Mouse (Mus musculus) forebrain, embryonic 14.5 days (tissue): ENCODE results near the gene Muc16. TPM values are rescaled to one million over a fixed set of nuclear protein-coding genes. Genes with fewer than 3 reads are reported as not detected.

Experiments used
- ATAC-seq: fragments of 200-750 bp; cut with Nextera tagmentation; 2 replicates; pipeline ENCODE4 v1.8.0; 2017; ENCODE audit warnings: mild to moderate bottlenecking, moderate library complexity
- DNase-seq: peaks from one replicate; pipeline ENCODE4 v3.0.0-alpha.2; 2015; ENCODE audit warnings: low spot score
- H3K27ac ChIP-seq: fragments of 300-500 bp; sonication (generic); 2 replicates; pipeline ENCODE4 v1.5.1; 2014; ENCODE audit warnings: low read depth, mild to moderate bottlenecking, control low read depth, low read length, moderate library complexity
- H3K27me3 ChIP-seq: fragments of 300-500 bp; sonication (generic); replicated peaks from 2 replicates; pipeline ENCODE4 v1.6.1; 2014; ENCODE audit warnings: low read length, control low read depth, mixed read lengths; ENCODE audit not compliant: control insufficient read depth, insufficient read depth
- H3K36me3 ChIP-seq: fragments of 300-500 bp; sonication (generic); 2 replicates; pipeline ENCODE4 v1.6.1; 2014; ENCODE audit warnings: low read length, control low read depth; ENCODE audit not compliant: control insufficient read depth, insufficient read depth
- H3K4me1 ChIP-seq: fragments of 300-500 bp; sonication (generic); 2 replicates; pipeline ENCODE4 v1.6.1; 2014; ENCODE audit warnings: antibody characterized with exemption, low read length, control low read depth; ENCODE audit not compliant: control insufficient read depth, insufficient read depth
- H3K4me2 ChIP-seq: fragments of 300-500 bp; sonication (generic); 2 replicates; pipeline ENCODE4 v1.6.1; 2014; ENCODE audit warnings: mild to moderate bottlenecking, control low read depth, low read length
- H3K4me3 ChIP-seq: fragments of 300-500 bp; sonication (generic); 2 replicates; pipeline ENCODE4 v1.5.1; 2014; ENCODE audit warnings: low read depth, low read length, control low read depth
- H3K9ac ChIP-seq: fragments of 300-500 bp; sonication (generic); 2 replicates; pipeline ENCODE4 v1.6.1; 2014; ENCODE audit warnings: mild to moderate bottlenecking, low read length, control low read depth, moderate library complexity
- H3K9me3 ChIP-seq: fragments of 300-500 bp; sonication (generic); replicated peaks from 2 replicates; pipeline ENCODE4 v1.6.1; 2016; ENCODE audit warnings: low read length, control low read depth, mixed read lengths; ENCODE audit not compliant: control insufficient read depth
- WGBS: fragments of 180-500 bp; shearing (Covaris S2); extraction: QIAGEN DNeasy Blood & Tissue Kit; methylation state at CpG from one replicate; pipeline ENCODE4 v1.1.7; 2014; 5-methylcytosine and 5-hydroxymethylcytosine counted together
- microRNA-seq: library from miRNA; unstranded; fragments of <30 nt; microRNA quantifications from one replicate; pipeline ENCODE4, GENCODE M21; 2016
- polyA plus RNA-seq: library from polyadenylated mRNA; unstranded; fragments of >200 nt; fragmentation: Nextera tagmentation; extraction: Ambion mirVana; gene quantifications from 2 replicates; pipeline ENCODE4 v1.2.1, GENCODE M21; 2014

The Muc16 gene
- polyA plus RNA-seq, 1 experiment from 2014 or later: not detected

GRCm38 (mm10) chr9:18473324-18474128 lies 200.8 kb downstream of the Muc16 start:
- Histone ChIP-seq H3K27ac (peak overlapping the region; percentile 95), H3K4me3 (peak overlapping the region; percentile 66), H3K9me3 (no peaks in the 10 kb centered on the region), H3K4me1 (peaks cover 4% of the 10 kb centered on the region), H3K9ac (peak overlapping the region; percentile 79), H3K4me2 (peak overlapping the region; percentile 69), H3K27me3 (no peaks in the 10 kb centered on the region), H3K36me3 (peaks cover 3% of the 10 kb centered on the region; the same call in 1 of the 2 replicates)
- ATAC-seq (peak; percentile 98), DNase-seq (peak; percentile 91)
- 5% methylated on average over 39 of the region's 39 CpGs for WGBS

- H3K4me2 ChIP-seq: no peak overlapping the region
- 88% methylated on average over 3 of the region's 3 CpGs for WGBS
- ATAC-seq (no peak), DNase-seq (no peak)
- H3K9me3 ChIP-seq: no peaks in the 10 kb centered on the region
- H3K4me1 ChIP-seq: no peaks in the 10 kb centered on the region; the same call in 1 of the 2 replicates
- no peak overlapping the region for H3K9ac ChIP-seq
- no peaks in the 10 kb centered on the region for H3K27me3 ChIP-seq
- H3K4me3 ChIP-seq: no peak overlapping the region
- H3K27ac ChIP-seq: no peak overlapping the region
- peaks cover 21% of the 10 kb centered on the region; the same call in 1 of the 2 replicates for H3K36me3 ChIP-seq
Measured at GRCm38 (mm10) chr9:18468005-18468404, 206.3 kb downstream of the Muc16 start.

GRCm38 (mm10) chr9:18467350-18467749 lies 207.0 kb downstream of the Muc16 start:
- H3K4me2 ChIP-seq: no peak overlapping the region
- 9% methylated on average over 3 of the region's 3 CpGs for WGBS
- no peak for ATAC-seq
- peaks cover 21% of the 10 kb centered on the region; the same call in 1 of the 2 replicates for H3K36me3 ChIP-seq
- no peaks in the 10 kb centered on the region for H3K9me3 ChIP-seq
- no peak overlapping the region for H3K4me3 ChIP-seq
- no peaks in the 10 kb centered on the region for H3K27me3 ChIP-seq
- no peaks in the 10 kb centered on the region for H3K4me1 ChIP-seq
- H3K27ac ChIP-seq: no peak overlapping the region
- peak; percentile 6 for DNase-seq
- H3K9ac ChIP-seq: no peak overlapping the region

GRCm38 (mm10) chr9:18456520-18456919 lies 217.8 kb downstream of the Muc16 start:
- ATAC-seq (no peak), DNase-seq (no peak)
- Histone ChIP-seq H3K27me3 (no peaks in the 10 kb centered on the region), H3K9me3 (peaks cover 7% of the 10 kb centered on the region; the same call in 1 of the 2 replicates), H3K4me3 (no peak overlapping the region), H3K4me2 (no peak overlapping the region), H3K9ac (no peak overlapping the region), H3K27ac (no peak overlapping the region), H3K4me1 (no peaks in the 10 kb centered on the region), H3K36me3 (peaks cover 51% of the 10 kb centered on the region)
- 74% methylated on average over 4 of the region's 4 CpGs for WGBS

Small RNAs within 50 kb of the gene (microRNA-seq; reads per million reads assigned to microRNA genes)
- not detected for gene Gm22854

Other genes starting within 250 kb of the Muc16 start
- gene Mbd3l2, start 243.9 kb downstream of the Muc16 start, polyA plus RNA-seq: 0.10 TPM in 1 of 2 replicates, not detected in the other
- 34.4 and 41.6 TPM in 2 replicates for gene Zfp558, start 196.3 kb downstream of the Muc16 start, polyA plus RNA-seq
- gene Mbd3l1, start 196.2 kb downstream of the Muc16 start, polyA plus RNA-seq: not detected in 2 replicates
- gene Olfr24, start 89.5 kb upstream of the Muc16 start, polyA plus RNA-seq: not detected in 2 replicates
- not detected in 2 replicates for gene Olfr828, start 145.0 kb upstream of the Muc16 start, polyA plus RNA-seq
- gene Olfr829, start 180.4 kb upstream of the Muc16 start, polyA plus RNA-seq: not detected in 2 replicates
- not detected in 2 replicates for gene Olfr830, start 200.2 kb upstream of the Muc16 start, polyA plus RNA-seq